Mouse (Mus musculus): ENCODE measurements around the gene Rdm1. TPM values are rescaled to one million over a fixed set of nuclear protein-coding genes. Genes with fewer than 3 reads are reported as not detected.
"Not testable (repeated sequence)": the region's sequence is repeated elsewhere in the genome, so short reads cannot be mapped to it uniquely, and the experiment has no call there.

Rdm1 gene
- total RNA-seq, 4 experiments from 2014 or later: 9.3 to 16.1 (median 11.0) TPM

DNA sequence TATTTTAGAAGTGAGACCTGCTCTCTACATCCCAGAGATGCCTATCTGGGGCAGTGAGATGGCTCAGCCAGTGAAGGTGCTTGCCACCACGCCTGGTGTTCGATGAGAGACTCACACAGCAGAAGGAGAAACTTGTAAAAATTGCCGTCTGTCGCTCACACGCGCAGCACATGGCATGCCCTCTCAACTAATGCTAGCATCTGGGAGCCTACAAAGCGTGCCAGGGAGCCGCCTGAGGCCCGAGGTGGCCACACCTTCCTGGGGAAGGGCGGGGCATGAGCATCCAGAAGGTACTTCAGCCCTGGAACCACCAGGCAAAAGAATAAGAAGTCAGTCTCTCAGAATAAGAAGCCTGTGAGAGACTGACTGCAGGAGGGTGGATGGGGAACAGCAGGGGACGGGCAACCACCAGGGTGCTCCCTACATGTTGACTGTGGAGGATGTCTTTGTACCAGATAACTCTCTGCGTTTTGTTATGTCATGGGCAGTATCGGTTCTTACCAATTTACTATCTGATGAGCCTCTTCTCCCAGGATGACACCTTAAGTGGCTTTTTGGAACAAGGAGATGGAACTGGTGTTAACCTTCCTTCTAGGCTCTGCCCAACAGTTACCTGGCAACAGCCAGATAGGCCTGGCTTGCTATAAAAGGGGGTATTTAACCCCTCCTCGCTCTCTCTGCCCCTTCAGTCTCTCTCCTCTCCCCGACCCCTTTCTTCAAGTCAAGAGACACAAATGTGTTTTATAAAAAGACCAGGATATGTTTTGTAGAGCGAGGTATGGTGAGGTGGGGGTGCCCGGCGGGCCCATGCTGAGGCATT is 9.8 kb upstream of the Rdm1 start:
- DNase-seq (ENCODE audit: low spot score in 2 of 2): peak in 1 of 2 experiments; percentile 30

DNA sequence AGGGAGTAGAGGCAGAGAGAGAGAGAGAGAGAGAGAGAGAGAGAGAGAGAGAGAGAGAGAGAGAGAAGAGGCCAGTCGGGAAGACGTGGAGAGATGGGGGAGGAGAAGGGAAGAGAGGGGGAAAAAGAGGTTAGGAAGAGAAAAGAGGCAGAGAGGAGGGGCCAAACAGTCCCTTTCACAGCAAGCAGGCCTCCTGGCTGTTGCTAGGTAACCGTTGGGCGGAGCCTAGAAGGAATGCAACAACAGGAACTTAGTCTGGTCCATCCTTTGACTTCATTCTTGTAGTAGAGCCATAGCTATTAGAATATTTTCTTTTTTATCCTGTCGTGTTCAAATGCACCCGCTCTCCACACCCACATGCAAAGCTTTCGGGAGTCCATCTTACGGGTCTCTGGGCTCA is 9.1 kb upstream of the Rdm1 start:
- no peak for DNase-seq (ENCODE audit: low spot score in 2 of 2)

- no peak for DNase-seq (ENCODE audit: low spot score in 2 of 2)
Measured at GRCm38 (mm10) chr11:101618596-101618995, 8.4 kb upstream of the Rdm1 start.

DNA sequence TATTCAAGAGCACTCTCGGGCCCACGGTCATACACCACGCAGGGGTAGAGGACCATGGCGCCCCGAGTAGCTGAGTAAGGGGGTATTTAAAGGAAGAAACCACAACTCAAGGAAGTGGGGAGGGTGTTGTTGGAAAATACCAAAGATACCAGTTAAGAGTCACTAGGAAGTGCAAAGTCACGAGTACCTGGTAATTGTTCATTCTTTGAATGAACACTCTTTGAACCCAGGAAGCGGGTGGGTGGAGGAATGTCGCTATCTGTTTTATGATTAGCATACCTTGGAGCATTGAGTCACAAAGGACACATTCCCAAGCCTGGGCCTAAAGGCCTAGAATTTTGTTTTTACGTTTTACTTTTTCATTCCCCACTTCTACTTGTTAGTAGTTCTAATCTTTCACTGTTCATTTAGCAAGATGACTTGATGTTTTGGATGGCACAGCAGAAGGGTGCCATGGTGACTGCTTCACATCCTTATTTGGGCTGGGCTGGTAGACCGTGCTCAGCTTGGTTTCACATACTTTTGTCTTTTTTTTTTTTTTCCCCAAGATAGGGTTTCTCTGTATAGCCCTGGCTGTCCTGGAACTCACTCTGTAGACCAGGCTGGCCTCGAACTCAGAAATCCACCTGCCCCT is 6.9 kb upstream of the Rdm1 start:
- DNase-seq (ENCODE audit: low spot score in 2 of 2): not testable (repeated sequence)

DNA sequence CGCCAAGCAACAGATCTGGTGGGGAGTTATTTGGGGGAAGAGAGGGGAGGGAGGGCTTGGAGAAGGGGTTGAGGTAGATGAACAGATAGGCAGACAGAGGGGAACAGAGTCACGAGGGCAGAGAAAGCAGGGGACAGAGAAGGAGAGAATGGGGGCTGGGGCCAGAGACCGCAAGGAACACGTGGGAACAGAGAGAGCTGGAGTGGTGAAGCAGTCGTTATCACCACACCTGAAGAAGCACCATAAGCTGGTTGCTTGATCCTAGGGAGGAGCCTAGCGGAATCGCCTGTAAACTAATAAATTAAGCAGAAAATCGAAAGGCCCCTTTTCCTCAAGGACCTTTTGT is 373 bp upstream of the Rdm1 start:
- DNase-seq (ENCODE audit: low spot score in 2 of 2): no peak

- peak; percentile 57 to 79 for DNase-seq (ENCODE audit: low spot score in 2 of 2)
Measured at GRCm38 (mm10) chr11:101627857-101628559, 1.0 kb downstream of the Rdm1 start.

DNA sequence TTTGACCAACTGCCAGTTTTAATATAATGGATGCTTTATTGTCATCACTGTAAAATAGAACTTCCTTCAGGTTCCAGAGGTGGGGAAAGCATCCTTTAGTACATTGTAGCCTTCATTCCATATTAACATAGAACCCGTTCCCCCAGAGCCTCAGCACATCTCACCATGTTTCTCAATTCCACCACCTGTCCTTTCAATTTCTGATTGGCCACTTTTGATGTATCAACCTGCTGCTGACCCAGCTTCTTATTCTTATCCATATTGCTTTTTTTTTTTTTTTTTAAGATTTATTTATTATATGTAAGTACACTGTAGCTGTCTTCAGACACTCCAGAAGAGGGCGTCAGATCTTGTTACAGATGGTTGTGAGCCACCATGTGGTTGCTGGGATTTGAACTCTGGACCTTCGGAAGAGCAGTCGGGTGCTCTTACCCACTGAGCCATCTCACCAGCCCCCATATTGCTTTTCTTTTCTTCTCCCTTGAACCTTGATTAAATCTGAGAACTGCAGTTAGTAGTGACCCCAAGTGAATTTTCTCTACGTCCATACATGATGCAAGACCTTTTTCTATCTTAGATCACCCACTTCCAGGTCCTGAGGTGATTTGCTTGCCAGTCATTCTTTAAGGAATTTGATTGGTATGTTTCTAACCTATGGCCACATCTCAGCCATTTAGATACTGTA is 1.9 kb downstream of the Rdm1 start:
- DNase-seq (ENCODE audit: low spot score in 2 of 2): not testable (repeated sequence)

DNA sequence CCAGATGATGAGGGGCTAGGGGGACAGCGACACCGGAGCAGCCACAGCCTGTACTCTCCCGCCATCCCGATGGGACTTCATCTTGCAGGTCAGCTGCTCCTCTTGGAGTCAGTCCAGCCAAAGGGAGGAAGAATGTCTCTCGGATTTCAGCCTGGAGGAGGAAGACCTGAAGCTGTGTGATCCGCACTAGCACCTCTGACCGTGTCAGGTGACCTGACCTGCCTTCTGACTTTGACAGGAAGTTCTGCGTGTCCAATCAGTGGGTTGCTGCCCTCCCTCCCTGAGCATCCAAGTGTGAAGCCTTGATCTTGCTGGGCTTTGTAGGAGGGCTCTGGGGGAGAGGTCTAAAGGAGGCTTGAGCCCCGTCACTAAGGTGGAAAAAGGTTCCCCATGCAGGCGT is 8.7 kb downstream of the Rdm1 start:
- DNase-seq (ENCODE audit: low spot score in 2 of 2): no peak

- no peak for DNase-seq (ENCODE audit: low spot score in 2 of 2)
Measured at GRCm38 (mm10) chr11:101639761-101640160, 12.8 kb downstream of the Rdm1 start.

GRCm38 (mm10) chr11:101640857-101641709 is 14.1 kb downstream of the Rdm1 start:
- peak; percentile 73 to 79 for DNase-seq (ENCODE audit: low spot score in 2 of 2)

GRCm38 (mm10) chr11:101641710-101642642 is 15.0 kb downstream of the Rdm1 start:
- peak in 1 of 2 experiments; percentile 13 for DNase-seq (ENCODE audit: low spot score in 2 of 2)

- no peak for DNase-seq (ENCODE audit: low spot score in 2 of 2)
Measured at GRCm38 (mm10) chr11:101642931-101643330, 15.9 kb downstream of the Rdm1 start.

GRCm38 (mm10) chr11:101644591-101644990 is 17.6 kb downstream of the Rdm1 start:
- no peak for DNase-seq (ENCODE audit: low spot score in 2 of 2)

- DNase-seq (ENCODE audit: low spot score in 2 of 2): not testable (repeated sequence)
Measured at GRCm38 (mm10) chr11:101645043-101645410, 18.0 kb downstream of the Rdm1 start.

DNA sequence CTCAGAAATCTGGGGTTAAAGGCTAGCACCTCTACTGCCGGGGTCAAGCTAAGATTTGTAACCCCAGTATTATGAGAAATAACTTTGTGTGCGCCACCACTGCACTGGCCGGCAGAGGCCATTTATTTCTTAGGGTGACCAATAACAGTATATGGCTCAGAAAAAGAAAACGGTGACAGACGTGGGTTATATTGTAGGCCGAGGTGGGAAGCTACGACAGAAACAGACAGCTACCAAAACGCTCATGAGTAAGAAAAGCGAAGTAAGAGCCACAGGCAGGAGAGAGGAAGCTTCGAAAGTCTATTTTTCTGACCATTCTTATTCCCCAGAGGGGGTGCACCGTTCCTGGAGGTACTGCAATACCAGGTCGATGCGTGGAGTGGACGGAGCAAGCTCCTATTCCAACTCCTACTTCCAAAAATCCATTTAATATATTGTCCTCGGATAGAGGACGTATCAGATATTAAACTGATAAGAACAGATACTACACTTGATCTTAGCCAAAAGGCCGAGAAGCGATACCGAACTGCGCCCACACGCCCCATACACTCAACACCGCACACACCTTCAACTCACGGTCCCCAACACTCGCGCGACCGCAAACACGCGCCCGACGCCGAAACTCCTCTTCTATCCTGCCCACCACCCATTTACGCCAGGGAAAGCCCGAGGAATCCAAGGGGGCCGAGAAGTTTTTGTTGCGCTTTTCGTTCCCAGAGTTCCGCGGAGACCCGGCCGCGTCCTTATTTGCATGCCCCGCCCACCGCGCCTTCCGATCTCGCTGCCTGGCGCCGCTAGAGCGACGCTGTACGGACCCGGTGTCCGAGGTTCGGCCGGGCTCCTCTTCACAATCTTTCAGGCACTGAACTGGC is 18.7 kb downstream of the Rdm1 start:
- peak; percentile 44 to 70 for DNase-seq (ENCODE audit: low spot score in 2 of 2)

GRCm38 (mm10) chr11:101646283-101646794 is 19.3 kb downstream of the Rdm1 start:
- DNase-seq (ENCODE audit: low spot score in 2 of 2): not testable (repeated sequence)

DNA sequence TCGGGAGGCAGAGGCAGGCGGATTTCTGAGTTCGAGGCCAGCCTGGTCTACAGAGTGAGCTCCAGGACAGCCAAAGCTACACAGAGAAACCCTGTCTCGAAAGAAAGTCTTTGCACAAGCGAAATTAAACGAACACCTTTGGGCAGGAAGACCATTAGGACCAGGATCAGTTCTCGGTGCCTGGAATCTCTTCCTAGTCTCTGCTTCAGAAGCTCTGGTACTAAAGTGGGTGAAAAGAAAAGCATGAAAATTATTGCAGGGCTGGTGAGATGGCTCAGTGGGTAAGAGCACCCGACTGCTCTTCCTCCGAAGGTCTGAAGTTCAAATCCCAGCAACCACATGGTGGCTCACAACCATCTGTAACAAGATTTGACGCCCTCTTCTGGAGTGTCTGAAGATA is 20.1 kb downstream of the Rdm1 start:
- not testable (repeated sequence) for DNase-seq (ENCODE audit: low spot score in 2 of 2)

- no peak for DNase-seq (ENCODE audit: low spot score in 2 of 2)
Measured at GRCm38 (mm10) chr11:101656356-101656755, 29.4 kb downstream of the Rdm1 start.

GRCm38 (mm10) chr11:101657528-101657885 is 30.5 kb downstream of the Rdm1 start:
- DNase-seq (ENCODE audit: low spot score in 2 of 2): no peak
